Mouse (Mus musculus) heart, postnatal 0 days (tissue): ENCODE measurements around the gene Pou3f1.

Experiments used
- CTCF ChIP-seq: IDR thresholded peaks from 2 replicates; pipeline ENCODE4 v1.5.1; 2016; ENCODE audit warnings: antibody characterized with exemption, control low read depth, low read depth
- EP300 ChIP-seq: IDR thresholded peaks from 2 replicates; pipeline ENCODE4 v1.6.1; 2016; ENCODE audit warnings: antibody characterized with exemption, low read depth

- TF ChIP-seq EP300 = no peak
- TF ChIP-seq CTCF = no peak
Observed at GRCm38 (mm10) chr4:124667476-124668033, 10.9 kb downstream of the Pou3f1 start.
